Mouse (Mus musculus) heart, embryonic 10.5 days (tissue): ENCODE measurements around the gene Foxe1. TPM values are rescaled to one million over a fixed set of nuclear protein-coding genes. Genes with fewer than 3 reads are reported as not detected.

Source experiments
- DNase-seq: peaks from one replicate; pipeline ENCODE4 v3.0.0-alpha.2; 2017; ENCODE audit warnings: low spot score
- H3K27ac ChIP-seq: fragments of 300-500 bp; sonication (generic); 2 replicates; pipeline ENCODE4 v1.5.1; 2016; ENCODE audit warnings: mild to moderate bottlenecking
- H3K27me3 ChIP-seq: fragments of 300-500 bp; sonication (generic); 2 replicates; pipeline ENCODE4 v1.6.1; 2016; ENCODE audit warnings: mild to moderate bottlenecking; ENCODE audit not compliant: poor library complexity, insufficient read depth, severe bottlenecking
- H3K36me3 ChIP-seq: fragments of 300-500 bp; sonication (generic); 2 replicates; pipeline ENCODE4 v1.6.1; 2016; ENCODE audit warnings: mild to moderate bottlenecking, moderate library complexity
- H3K4me1 ChIP-seq: fragments of 300-500 bp; sonication (generic); 2 replicates; pipeline ENCODE4 v1.6.1; 2016; ENCODE audit warnings: mild to moderate bottlenecking
- H3K4me3 ChIP-seq: fragments of 300-500 bp; sonication (generic); 2 replicates; pipeline ENCODE4 v1.5.1; 2016; ENCODE audit warnings: mild to moderate bottlenecking, moderate library complexity
- H3K9me3 ChIP-seq: fragments of 300-500 bp; sonication (generic); 2 replicates; pipeline ENCODE4 v1.6.1; 2016; ENCODE audit warnings: mild to moderate bottlenecking, moderate library complexity
- WGBS: fragments of 180-500 bp; shearing (Covaris S2); methylation state at CpG from one replicate; pipeline ENCODE4 v1.1.7; 2016; 5-methylcytosine and 5-hydroxymethylcytosine counted together
- polyA plus RNA-seq: library from polyadenylated mRNA; unstranded; fragments of >200 nt; fragmentation: Nextera tagmentation; extraction: Ambion mirVana; gene quantifications from 2 replicates; pipeline ENCODE4 v1.2.1, GENCODE M21; 2016

The Foxe1 gene
- polyA plus RNA-seq = 0.23 and 1.6 TPM in 2 replicates

DNA sequence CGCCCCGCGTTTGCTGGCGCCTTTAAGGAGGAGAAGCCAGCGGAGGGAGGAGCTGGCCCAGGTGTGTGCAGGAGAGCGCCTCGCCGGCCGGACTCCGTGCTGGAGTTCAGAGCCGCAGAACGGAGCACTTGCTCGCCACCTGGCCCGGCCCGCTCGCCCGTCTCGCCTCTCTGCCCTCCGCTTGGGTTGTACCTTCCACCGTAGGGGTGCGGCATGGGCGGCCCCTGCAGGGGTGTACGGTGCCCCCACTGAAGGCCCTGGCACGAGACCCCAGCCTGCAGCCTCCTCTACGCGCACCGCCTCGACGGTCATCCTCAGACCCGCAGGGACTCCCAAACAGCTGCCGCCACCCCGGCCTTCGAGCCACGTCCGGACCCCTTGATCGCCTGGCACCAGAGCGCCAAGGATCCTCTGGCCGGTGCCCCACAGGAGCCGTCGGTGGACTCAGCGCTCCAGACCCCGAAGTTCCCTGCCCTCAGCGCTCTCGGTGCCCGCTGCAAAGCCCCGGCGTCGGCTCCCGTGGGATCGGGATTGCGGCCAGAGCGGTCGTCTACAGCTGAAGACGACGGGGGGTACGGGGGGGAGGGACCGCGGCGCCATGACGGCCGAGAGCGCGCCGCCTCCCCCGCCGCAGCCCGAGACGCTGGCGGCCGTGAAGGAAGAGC is at the start of gene Foxe1:
Gene Foxe1 (plus strand): TSS at position 14 of the 665 bp plus-strand sequence.
- Histone ChIP-seq H3K27me3 (peaks cover 100% of the 10 kb centered on the region), H3K9me3 (no peaks in the 10 kb centered on the region), H3K4me3 (peak within 1 kb of the TSS; percentile 54), H3K4me1 (peaks cover 28% of the 10 kb centered on the region), H3K36me3 (no peaks in the 10 kb centered on the region), H3K27ac (peak within 1 kb of the TSS; percentile 8; the same call in 1 of the 2 replicates)
- DNase-seq = no peak
- 2% methylated on average over 66 of the region's 70 CpGs for WGBS

DNA sequence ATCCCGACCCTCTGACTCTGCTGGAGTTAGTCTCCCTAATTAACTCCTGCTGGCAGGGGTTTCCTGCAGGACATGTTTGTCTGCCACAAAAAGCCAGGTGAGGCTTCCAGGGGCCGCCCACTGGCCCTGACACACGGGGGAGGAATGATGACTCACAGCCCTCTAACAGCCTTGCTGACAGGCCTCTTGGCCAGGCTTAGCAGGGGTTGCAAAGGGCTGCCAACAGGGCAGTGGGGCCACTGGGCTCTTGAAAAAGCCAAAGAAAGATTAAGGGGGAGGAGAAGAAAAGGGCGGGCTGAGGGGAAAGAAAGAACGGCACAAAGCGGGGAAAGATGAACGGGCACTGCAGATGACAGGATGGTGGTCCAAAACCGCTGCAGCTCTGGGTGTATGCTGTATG is 39.3 kb upstream of the Foxe1 start:
- no peaks in the 10 kb centered on the region for H3K9me3 ChIP-seq
- 3% methylated on average over 8 of the region's 8 CpGs for WGBS
- peak overlapping the region; percentile 87 for H3K4me3 ChIP-seq
- peak; percentile 81 for DNase-seq
- H3K27me3 ChIP-seq = peaks cover 79% of the 10 kb centered on the region
- no peaks in the 10 kb centered on the region for H3K36me3 ChIP-seq
- peak overlapping the region; percentile 64; the same call in 1 of the 2 replicates for H3K27ac ChIP-seq
- H3K4me1 ChIP-seq = peaks cover 13% of the 10 kb centered on the region

DNA sequence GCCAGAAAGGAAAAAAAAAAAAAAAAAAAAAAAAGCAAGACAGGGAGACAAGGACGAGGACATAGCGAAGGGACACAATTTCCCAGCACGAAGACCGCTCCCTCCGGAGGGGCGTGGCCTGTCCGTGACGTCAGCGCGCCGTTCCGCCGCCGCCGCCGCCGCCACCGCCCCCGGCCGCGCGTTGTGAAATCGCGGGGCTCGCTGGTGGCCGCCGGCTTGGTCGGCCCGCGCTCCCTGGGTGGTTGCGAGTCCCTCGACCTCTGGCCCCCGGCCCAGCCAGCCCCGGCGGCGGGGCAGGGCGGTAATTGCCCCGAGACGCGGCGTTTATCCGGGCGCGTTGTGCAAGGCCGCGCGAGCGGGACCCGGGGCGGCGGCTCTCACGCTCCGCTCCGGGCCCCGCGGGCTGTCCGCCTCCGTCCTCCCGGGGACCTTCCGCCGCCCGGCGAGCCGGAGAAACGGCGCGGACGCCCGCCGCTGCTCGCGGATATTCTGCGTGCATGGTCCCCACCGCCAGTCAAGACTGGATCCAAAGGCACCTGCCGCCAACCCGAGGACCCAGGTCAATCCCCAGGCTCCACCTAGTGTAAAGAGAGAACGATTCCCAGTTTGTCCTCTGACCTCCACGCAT is 38.5 kb upstream of the Foxe1 start:
- DNase-seq = peak; percentile 81
- H3K4me3 ChIP-seq = peak overlapping the region; percentile 87
- H3K9me3 ChIP-seq = no peaks in the 10 kb centered on the region
- peak overlapping the region; percentile 95 for H3K27ac ChIP-seq
- peaks cover 83% of the 10 kb centered on the region for H3K27me3 ChIP-seq
- WGBS = under 1% methylated on average over 73 of the region's 78 CpGs
- H3K36me3 ChIP-seq = no peaks in the 10 kb centered on the region
- H3K4me1 ChIP-seq = peaks cover 13% of the 10 kb centered on the region

DNA sequence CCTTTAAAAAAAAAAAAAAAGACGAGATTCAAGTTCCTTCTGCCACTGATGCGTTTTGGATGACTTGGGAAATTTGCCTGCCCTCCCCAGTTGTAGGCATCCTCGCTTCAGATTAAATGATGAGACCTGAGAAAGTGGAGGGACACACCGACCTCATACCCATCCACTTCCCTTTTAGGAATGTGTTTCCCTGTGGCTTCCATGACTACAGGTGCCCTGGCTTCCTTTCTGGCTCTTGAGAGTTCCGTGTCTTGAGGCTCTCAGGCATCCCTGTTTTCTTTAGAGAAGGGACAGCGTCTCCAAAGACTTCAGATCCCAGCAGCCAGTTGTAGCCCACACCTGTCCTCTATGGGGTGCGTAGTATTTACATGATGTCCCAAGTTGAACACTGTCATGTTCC is 38.0 kb upstream of the Foxe1 start:
- Histone ChIP-seq H3K27ac (peak overlapping the region; percentile 95; the same call in 1 of the 2 replicates), H3K36me3 (no peaks in the 10 kb centered on the region), H3K27me3 (peaks cover 81% of the 10 kb centered on the region), H3K9me3 (no peaks in the 10 kb centered on the region), H3K4me1 (peaks cover 13% of the 10 kb centered on the region), H3K4me3 (peak overlapping the region; percentile 87)
- DNase-seq = no peak
- whole genome bisulfite sequencing = 19% methylated on average over 7 of the region's 7 CpGs

DNA sequence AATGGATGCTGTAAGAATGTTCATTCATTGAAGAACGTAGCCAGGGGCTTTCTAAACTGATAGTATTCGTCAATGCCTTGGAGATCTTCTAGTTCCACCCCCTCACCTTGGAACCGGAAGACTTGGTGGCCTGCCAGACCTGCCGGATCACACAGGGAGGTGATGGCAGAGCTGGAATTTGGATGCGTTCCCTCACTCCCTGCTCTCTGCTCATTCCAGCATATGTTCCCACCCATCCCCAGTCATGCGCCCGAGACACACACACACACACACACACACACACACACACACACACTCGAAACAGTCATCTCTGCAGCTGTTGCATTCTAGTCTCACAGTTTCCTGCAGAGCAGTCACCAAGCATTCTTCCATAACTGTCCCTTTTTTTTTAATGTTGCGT is 36.1 kb upstream of the Foxe1 start:
- H3K4me3 ChIP-seq = no peak overlapping the region
- H3K36me3 ChIP-seq = no peaks in the 10 kb centered on the region
- H3K9me3 ChIP-seq = no peaks in the 10 kb centered on the region
- DNase-seq = no peak
- H3K27me3 ChIP-seq = peaks cover 77% of the 10 kb centered on the region
- H3K27ac ChIP-seq = no peak overlapping the region
- peaks cover 13% of the 10 kb centered on the region for H3K4me1 ChIP-seq
- 63% methylated on average over 9 of the region's 9 CpGs for WGBS

DNA sequence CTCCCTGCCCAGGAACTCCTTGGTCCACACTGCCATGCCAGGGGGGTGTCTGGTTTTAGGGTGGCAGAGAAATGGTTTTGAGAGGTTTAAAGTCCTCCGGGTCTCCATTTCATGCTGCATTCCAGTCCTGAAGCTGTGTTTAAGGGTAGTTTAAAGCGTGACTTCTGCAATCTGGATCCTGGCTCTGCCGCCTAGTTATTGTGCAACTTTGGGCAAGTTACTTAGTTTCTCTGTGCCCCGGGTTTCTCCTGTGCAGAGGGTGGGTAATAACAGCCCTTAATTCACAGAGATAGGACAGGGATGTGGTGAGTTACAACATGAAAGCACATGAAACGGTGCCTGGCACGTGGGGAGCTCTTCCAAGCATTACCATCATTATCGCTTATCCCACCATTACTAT is 35.5 kb upstream of the Foxe1 start:
- Histone ChIP-seq H3K9me3 (no peaks in the 10 kb centered on the region), H3K36me3 (no peaks in the 10 kb centered on the region), H3K27ac (no peak overlapping the region), H3K27me3 (peaks cover 76% of the 10 kb centered on the region), H3K4me1 (peaks cover 13% of the 10 kb centered on the region), H3K4me3 (no peak overlapping the region)
- WGBS = 79% methylated on average over 7 of the region's 7 CpGs
- DNase-seq = no peak

DNA sequence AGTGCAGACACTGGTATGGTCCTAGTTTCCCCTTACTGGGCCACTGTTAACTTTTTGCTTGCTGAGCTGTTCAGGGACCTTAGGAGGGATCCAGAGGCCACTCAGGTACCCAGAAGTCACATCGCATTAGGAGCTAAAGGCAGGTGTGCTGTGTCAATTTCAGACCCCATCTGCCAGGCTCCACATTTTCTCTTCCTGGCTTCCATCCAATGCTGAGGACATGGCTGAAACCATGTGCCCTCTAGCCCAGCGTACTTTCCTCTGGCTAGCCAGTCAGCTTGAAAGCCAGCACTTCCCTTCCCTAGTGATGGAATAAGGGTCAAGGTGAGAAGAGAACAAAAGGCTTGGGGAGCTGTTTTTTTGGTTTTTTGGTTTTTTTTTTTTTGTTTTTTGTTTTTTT is 31.8 kb upstream of the Foxe1 start:
- H3K27me3 ChIP-seq = peaks cover 51% of the 10 kb centered on the region
- no peaks in the 10 kb centered on the region for H3K4me1 ChIP-seq
- no peak overlapping the region for H3K27ac ChIP-seq
- WGBS = 69% methylated on average over 2 of the region's 2 CpGs
- DNase-seq = no peak
- H3K36me3 ChIP-seq = no peaks in the 10 kb centered on the region
- H3K4me3 ChIP-seq = no peak overlapping the region
- H3K9me3 ChIP-seq = no peaks in the 10 kb centered on the region

DNA sequence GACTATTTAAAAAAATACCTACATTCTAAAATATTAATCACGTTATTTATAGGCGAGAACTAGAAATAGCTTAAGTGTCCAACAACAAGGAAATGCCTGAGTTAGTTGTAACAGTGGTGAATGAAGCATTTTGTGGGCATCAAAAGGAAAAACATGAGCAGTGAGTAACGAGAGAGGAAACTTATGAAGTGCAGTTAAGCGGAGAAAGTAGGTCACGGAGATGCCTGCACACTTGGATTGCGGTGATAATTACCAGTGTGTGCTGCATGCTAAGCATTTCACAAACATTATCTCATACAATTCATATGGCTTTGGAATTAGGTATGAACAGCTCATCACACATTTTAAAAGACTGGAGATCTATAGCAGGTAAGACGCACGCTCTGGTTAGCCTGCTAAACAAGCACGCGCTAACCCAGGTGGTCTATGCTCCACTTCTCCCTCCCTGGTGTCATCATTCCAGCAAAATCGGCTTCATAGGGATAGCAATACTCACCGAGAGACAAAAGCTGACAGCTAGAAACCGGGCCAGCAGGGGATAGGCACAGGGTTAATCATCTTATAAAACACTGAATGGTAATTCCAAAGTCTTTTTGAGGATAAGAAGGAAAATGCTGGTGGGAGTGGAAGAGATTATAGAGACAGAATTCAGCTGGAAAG is 21.5 kb upstream of the Foxe1 start:
- no peaks in the 10 kb centered on the region for H3K36me3 ChIP-seq
- no peak overlapping the region for H3K4me3 ChIP-seq
- DNase-seq = peak; percentile 58
- no peak overlapping the region for H3K27ac ChIP-seq
- H3K4me1 ChIP-seq = no peaks in the 10 kb centered on the region
- 82% methylated on average over 13 of the region's 13 CpGs for WGBS
- peaks cover 35% of the 10 kb centered on the region for H3K27me3 ChIP-seq
- no peaks in the 10 kb centered on the region for H3K9me3 ChIP-seq

DNA sequence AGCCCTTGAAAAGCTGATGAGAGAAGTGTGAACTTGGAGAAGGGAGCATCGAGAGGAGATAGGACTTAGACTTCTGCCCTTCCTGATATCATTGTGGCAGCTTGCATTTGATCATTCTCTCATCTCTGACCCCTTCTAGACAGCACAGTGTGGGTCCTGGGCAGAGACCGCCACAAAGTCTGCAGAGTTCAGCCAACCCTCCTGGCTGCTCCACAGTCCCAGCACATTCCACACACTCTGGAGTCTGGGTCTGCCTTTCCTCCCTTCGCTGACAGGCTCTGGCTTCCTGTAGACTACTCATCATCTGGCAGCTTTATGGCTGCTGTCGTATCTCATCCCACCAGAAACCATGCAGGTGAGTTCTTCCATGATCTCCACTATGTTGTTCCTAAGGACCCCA is 20.7 kb upstream of the Foxe1 start:
- Histone ChIP-seq H3K4me3 (no peak overlapping the region), H3K27me3 (peaks cover 40% of the 10 kb centered on the region), H3K9me3 (no peaks in the 10 kb centered on the region), H3K4me1 (no peaks in the 10 kb centered on the region), H3K27ac (no peak overlapping the region), H3K36me3 (no peaks in the 10 kb centered on the region)
- peak; percentile 61 for DNase-seq
- WGBS = 36% methylated on average over 4 of the region's 4 CpGs

DNA sequence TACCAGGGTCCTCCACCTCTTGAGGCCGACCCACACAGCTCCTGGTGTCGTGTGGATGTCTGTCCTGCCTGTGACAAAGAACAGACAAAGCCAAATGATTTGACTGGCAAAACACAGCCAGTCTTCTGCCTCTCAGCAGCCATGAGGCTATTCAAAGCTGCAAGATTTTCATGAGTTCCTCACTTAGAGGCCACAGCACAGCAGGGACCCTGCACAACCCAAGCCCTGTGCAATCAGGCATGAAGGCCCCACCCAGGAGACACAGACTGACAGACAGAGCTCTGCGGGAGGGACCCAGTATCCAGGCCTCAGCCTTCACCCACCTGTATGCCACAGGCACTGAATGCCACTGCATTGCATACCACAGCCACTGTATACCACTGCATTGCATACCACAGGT is 14.5 kb upstream of the Foxe1 start:
- WGBS = 45% methylated on average over 3 of the region's 3 CpGs
- Histone ChIP-seq H3K4me1 (no peaks in the 10 kb centered on the region), H3K4me3 (no peak overlapping the region), H3K36me3 (no peaks in the 10 kb centered on the region), H3K9me3 (no peaks in the 10 kb centered on the region), H3K27ac (no peak overlapping the region), H3K27me3 (peaks cover 25% of the 10 kb centered on the region)
- no peak for DNase-seq

DNA sequence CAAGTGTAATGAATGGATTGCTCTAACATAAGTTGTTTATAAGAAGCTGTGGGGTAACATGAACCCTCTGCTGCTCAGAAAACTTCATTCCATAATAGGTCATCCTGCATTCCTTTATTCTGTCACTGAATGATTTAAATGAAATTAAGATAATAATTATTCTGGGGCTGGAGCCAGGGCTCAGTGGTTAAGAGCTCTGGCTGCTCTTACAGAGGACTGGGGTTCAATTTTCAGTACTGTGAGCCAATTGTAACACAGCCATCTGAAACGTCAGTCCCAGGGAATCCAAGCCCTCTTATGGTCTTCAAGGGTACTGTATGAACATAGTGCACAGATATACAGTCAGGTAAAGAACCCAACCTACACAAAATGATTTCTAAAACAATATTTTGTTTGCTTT is 7.6 kb upstream of the Foxe1 start:
- no peak for DNase-seq
- peaks cover 52% of the 10 kb centered on the region for H3K27me3 ChIP-seq
- no peak overlapping the region for H3K27ac ChIP-seq
- WGBS = 13% methylated on average over 1 of the region's 1 CpGs
- H3K9me3 ChIP-seq = no peaks in the 10 kb centered on the region
- H3K4me1 ChIP-seq = peaks cover 16% of the 10 kb centered on the region; the same call in 1 of the 2 replicates
- H3K36me3 ChIP-seq = no peaks in the 10 kb centered on the region
- no peak overlapping the region for H3K4me3 ChIP-seq

DNA sequence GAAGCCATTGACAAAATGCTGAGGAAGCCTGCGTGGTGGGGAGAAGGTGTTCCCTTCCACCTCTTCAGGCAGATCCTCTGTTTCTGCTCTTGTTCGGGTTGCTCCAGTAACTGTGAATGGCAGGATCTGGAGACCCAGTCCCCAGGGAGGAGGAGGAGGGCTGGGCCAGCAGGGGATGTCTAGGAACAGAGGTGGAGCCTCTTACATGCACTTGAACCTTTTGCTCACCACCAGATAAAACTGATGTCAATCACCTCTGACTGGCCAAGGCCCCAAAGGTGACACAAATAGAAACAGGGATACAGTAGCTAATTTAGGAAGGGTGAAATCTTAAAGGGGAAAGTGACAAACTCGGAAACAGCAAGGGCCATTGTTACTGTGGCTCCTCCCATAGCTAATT is 5.4 kb upstream of the Foxe1 start:
- Histone ChIP-seq H3K27me3 (peaks cover 73% of the 10 kb centered on the region), H3K27ac (no peak overlapping the region), H3K4me1 (peaks cover 20% of the 10 kb centered on the region; the same call in 1 of the 2 replicates), H3K4me3 (no peak overlapping the region), H3K9me3 (no peaks in the 10 kb centered on the region), H3K36me3 (no peaks in the 10 kb centered on the region)
- WGBS = 9% methylated on average over 3 of the region's 3 CpGs
- DNase-seq = peak; percentile 53

DNA sequence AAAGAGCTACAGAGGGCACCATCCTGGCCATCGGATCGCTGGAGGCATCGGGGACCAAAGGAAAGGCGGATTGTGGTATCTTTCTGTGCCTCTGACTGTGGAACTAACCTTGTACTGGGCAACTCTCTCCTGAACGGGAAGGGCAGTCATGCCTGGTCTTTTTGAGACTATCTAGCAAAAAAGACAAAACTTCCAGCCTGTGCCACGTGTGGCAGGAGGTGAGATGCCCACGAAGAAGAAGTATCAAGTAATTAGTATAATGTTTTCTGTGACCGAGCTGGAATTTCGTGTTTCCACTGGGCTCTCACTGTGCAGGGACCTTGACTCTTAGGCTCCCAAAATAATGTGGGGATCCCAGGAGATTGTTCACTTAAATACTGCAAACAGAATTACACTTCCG is 4.4 kb upstream of the Foxe1 start:
- no peak overlapping the region for H3K27ac ChIP-seq
- no peak overlapping the region for H3K4me3 ChIP-seq
- no peaks in the 10 kb centered on the region for H3K9me3 ChIP-seq
- 24% methylated on average over 10 of the region's 10 CpGs for WGBS
- H3K36me3 ChIP-seq = no peaks in the 10 kb centered on the region
- H3K4me1 ChIP-seq = peaks cover 29% of the 10 kb centered on the region
- peaks cover 83% of the 10 kb centered on the region for H3K27me3 ChIP-seq
- peak; percentile 63 for DNase-seq
